Mouse (Mus musculus) olfactory bulb, adult 2 months (tissue): ENCODE measurements around the gene Htatip2. TPM values are rescaled to one million over a fixed set of nuclear protein-coding genes. Genes with fewer than 3 reads are reported as not detected.

Source experiments
- H3K27ac ChIP-seq: fragments of 200-500 bp; 2 replicates; pipeline ENCODE4 v1.5.1; 2012; ENCODE audit warnings: low read depth, low read length; ENCODE audit not compliant: insufficient read depth
- H3K4me1 ChIP-seq: fragments of 200-500 bp; 2 replicates; pipeline ENCODE4 v1.6.1; 2012; ENCODE audit warnings: low read length; ENCODE audit not compliant: control insufficient read depth, insufficient read depth
- H3K4me3 ChIP-seq: fragments of 200-500 bp; 2 replicates; pipeline ENCODE4 v1.5.1; 2012; ENCODE audit warnings: mild to moderate bottlenecking, low read depth, low read length, moderate library complexity; ENCODE audit not compliant: insufficient read depth
- CTCF ChIP-seq: fragments of 200-500 bp; IDR thresholded peaks from 2 replicates; pipeline ENCODE4 v1.5.1; 2012; ENCODE audit warnings: low read depth, mild to moderate bottlenecking, low read length, moderate library complexity; ENCODE audit not compliant: insufficient read depth
- POLR2A ChIP-seq: fragments of 200-500 bp; IDR thresholded peaks from 2 replicates; pipeline ENCODE4 v1.6.1; 2012; ENCODE audit warnings: mild to moderate bottlenecking, low read depth, low read length, moderate library complexity; ENCODE audit not compliant: insufficient read depth
- WGBS: fragments of 180-500 bp; shearing (Covaris S2); methylation state at CpG from one replicate; pipeline ENCODE4 v1.1.7; 2018; 5-methylcytosine and 5-hydroxymethylcytosine counted together
- polyA plus RNA-seq: library from polyadenylated mRNA; stranded (reverse); fragments of >200 nt; gene quantifications from 2 replicates; pipeline ENCODE4 v1.2.4, GENCODE M21; 2012; ENCODE audit warnings: low replicate concordance; ENCODE audit not compliant: missing spikeins, insufficient read depth, insufficient read length

Htatip2 gene
- polyA plus RNA-seq, 1 experiment: not detected

DNA sequence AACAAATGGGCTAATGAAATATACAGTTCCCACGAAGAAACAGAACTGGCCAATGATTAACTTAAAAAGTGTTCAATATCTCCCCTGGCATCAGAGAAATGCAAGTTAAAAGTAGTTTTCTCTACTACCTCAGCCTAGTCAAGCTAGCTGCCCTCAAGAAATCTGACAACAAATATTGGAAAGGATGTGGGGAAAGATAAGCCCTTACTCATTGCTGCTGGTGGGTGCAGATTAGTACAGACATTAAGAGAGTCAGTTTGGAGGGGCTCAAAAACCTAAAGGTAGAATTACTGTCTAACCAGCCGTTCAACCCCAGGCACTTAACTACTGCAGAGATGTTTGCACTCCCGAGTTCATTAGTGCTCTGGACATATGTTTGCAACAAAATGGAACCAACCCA is 46.7 kb downstream of the Htatip2 start:
- no peak overlapping the region for H3K27ac ChIP-seq
- WGBS: 71% methylated on average over 3 of the region's 3 CpGs
- peaks cover 2% of the 10 kb centered on the region; the same call in 1 of the 2 replicates for H3K4me1 ChIP-seq
- no peak for TF ChIP-seq POLR2A
- no peak for TF ChIP-seq CTCF
- no peak overlapping the region for H3K4me3 ChIP-seq

- no peak overlapping the region for H3K27ac ChIP-seq
- 90% methylated on average over 9 of the region's 9 CpGs for WGBS
- no peak for TF ChIP-seq POLR2A
- TF ChIP-seq CTCF: no peak
- H3K4me1 ChIP-seq: peaks cover 2% of the 10 kb centered on the region; the same call in 1 of the 2 replicates
- no peak overlapping the region for H3K4me3 ChIP-seq
These were observed 48.3 kb downstream of the Htatip2 start for GRCm38 (mm10) chr7:49807093-49807682.

DNA sequence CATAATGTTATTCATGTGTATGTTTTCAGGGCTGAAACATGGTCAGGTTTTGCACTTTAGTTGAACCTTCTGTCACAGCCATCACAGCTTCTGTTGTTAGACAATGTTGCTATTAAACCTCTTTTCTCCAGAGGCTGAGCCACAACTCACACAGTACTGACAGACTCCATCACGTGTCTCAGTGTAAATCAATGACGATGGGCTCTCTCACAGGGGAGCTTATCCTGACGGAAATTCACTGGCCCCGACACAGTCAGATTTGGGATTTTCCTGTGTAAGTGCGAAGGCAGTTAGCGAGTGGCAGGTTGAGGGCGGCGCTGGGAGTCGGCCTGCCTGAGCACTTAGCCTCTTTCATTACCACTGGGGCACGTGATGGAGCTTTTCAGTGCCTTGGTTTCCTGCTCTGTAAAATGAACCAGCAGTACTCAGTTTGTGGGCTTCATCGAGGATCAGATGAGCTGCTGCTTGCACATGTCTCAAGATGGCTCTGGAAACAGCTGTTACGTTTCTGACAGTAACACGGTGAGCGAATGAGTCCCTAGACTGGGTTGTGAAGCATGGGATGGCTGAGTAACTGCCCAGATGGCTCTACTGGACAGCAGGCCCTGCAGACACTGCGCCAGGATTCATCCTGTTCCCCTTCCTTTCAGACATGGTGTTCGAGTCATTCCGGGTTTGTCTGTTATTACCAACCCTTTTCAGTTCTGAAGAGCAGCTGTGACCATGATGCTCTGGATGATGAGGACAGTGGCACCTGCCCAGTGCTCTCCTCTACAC is 49.1 kb downstream of the Htatip2 start:
- TF ChIP-seq CTCF (no peak), POLR2A (no peak)
- Histone ChIP-seq H3K4me3 (no peak overlapping the region), H3K27ac (no peak overlapping the region), H3K4me1 (peaks cover 2% of the 10 kb centered on the region; the same call in 1 of the 2 replicates)
- WGBS: 82% methylated on average over 17 of the region's 17 CpGs

DNA sequence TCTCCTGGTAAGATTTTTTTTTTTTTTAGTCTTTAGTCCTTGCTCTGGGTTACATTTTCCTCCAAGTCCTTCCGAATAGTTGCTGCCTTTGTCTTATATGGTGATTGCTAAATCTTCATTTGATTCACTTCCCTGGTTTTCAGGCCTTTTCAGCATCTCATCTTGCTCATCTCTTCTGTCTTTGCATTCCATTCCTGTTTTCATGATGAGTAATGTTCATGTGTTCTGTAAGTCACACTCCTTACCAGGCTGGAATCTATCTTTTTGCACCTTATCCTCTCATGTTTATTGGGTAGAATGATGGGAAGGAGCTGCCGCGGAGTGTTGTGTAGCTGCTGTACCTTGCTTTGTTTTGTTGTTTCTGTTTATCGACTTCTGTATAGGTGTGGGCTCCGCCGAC is 50.2 kb downstream of the Htatip2 start:
- H3K4me3 ChIP-seq: no peak overlapping the region
- TF ChIP-seq CTCF: no peak
- no peak for TF ChIP-seq POLR2A
- WGBS: 92% methylated on average over 6 of the region's 6 CpGs
- H3K27ac ChIP-seq: no peak overlapping the region
- no peaks in the 10 kb centered on the region for H3K4me1 ChIP-seq

DNA sequence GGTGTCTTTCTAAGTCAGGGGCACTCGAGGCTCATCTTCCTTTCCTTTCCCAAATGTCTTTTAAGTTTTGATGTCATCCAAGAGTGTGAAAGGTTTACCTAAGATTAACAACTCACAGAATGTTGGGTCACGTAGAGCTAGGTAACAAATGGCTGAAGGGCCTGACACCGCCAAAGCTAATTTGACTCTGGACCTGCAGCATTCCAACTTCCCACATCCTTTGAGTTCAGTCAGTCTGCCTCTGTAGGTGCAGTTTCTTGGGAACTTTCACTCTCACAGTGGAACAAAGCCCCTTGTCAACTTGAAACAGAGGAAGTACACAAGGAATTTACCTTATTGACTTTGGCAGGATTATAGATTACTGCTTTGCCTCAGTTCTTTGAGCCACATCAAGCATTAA is 50.6 kb downstream of the Htatip2 start:
- Histone ChIP-seq H3K4me3 (no peak overlapping the region), H3K4me1 (no peaks in the 10 kb centered on the region), H3K27ac (no peak overlapping the region)
- WGBS: 78% methylated on average over 3 of the region's 3 CpGs
- TF ChIP-seq POLR2A (no peak), CTCF (no peak)

DNA sequence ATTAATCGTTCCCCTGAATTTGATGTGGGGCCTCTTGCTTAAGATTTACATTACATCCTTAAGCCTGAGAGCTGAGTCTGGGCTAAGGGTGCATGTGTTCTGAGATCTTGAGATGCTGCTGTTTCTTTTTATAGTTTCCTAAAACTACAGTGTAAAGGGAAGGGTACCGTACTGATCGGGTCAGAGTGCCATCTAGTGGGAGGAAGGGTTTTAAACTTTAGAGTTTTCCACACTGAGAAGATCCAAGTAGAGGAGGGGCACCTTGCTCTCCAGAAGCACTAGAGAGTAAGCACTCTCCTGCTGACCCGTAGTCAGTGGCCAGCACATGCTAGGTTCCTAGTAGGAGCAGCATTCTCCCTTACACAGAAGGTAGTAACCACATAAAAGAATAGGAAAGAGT is 52.4 kb downstream of the Htatip2 start:
- WGBS: 35% methylated on average over 4 of the region's 4 CpGs
- TF ChIP-seq CTCF: no peak
- TF ChIP-seq POLR2A: no peak
- Histone ChIP-seq H3K4me3 (no peak overlapping the region), H3K27ac (no peak overlapping the region), H3K4me1 (no peaks in the 10 kb centered on the region)

GRCm38 (mm10) chr7:49819393-49819792 is 60.5 kb downstream of the Htatip2 start:
- no peak overlapping the region for H3K27ac ChIP-seq
- WGBS: 44% methylated on average over 4 of the region's 4 CpGs
- TF ChIP-seq CTCF (no peak), POLR2A (no peak)
- no peak overlapping the region for H3K4me3 ChIP-seq
- H3K4me1 ChIP-seq: no peaks in the 10 kb centered on the region

GRCm38 (mm10) chr7:49821370-49821769 is 62.5 kb downstream of the Htatip2 start:
- no peak overlapping the region for H3K27ac ChIP-seq
- TF ChIP-seq CTCF: no peak
- no peak for TF ChIP-seq POLR2A
- WGBS: 97% methylated on average over 1 of the region's 1 CpGs
- H3K4me3 ChIP-seq: no peak overlapping the region
- no peaks in the 10 kb centered on the region for H3K4me1 ChIP-seq

DNA sequence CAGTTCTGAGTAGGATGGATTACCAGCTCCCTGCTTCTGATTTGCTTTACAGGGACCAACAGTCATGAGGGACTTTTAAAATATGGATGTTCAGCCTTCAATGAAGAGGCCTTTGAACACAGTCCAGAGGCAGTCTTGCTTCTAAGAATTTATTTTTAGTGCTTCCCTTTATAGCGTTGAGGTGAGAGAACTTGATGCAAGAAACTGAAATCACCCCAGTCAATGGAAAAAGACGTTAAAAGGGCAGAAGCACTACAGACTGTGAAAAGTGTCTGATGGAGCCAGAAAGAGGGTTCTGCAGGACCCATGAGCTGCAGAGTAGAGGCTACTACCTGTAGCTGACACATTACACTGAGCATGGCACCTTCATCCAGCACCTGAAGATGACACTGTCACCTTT is 63.1 kb downstream of the Htatip2 start:
- no peak overlapping the region for H3K27ac ChIP-seq
- no peak overlapping the region for H3K4me3 ChIP-seq

More for the DNA sequence above, 63.1 kb downstream of the Htatip2 start:
- TF ChIP-seq CTCF (no peak), POLR2A (no peak)
- no peaks in the 10 kb centered on the region for H3K4me1 ChIP-seq
- WGBS: 52% methylated on average over 2 of the region's 2 CpGs

Other genes with a start within 250 kb of the Htatip2 start
- gene Dbx1, start 122.3 kb upstream of the Htatip2 start, polyA plus RNA-seq: not detected in 2 replicates
- gene Prmt3, start 19.2 kb downstream of the Htatip2 start, polyA plus RNA-seq: not detected in 2 replicates
- not detected in 2 replicates for gene Slc6a5, start 151.0 kb downstream of the Htatip2 start, polyA plus RNA-seq
- not detected in 2 replicates for gene Nell1, start 215.7 kb downstream of the Htatip2 start, polyA plus RNA-seq